Mouse (Mus musculus) kidney, postnatal 0 days (tissue): Measurements from ENCODE around the gene Crk. TPM values are rescaled to one million over a fixed set of nuclear protein-coding genes. Genes with fewer than 3 reads are reported as not detected.

Experiments
- ATAC-seq: fragments of 200-750 bp; cut with Nextera tagmentation; replicated peaks from 2 replicates; pipeline ENCODE4 v1.8.0; 2017; ENCODE audit warnings: low read depth, moderate number of reproducible peaks, moderate TSS enrichment, moderate library complexity; ENCODE audit not compliant: low FRiP score
- DNase-seq: peaks from one replicate; pipeline ENCODE4 v3.0.0-alpha.2; 2016; ENCODE audit warnings: low spot score
- H3K27ac ChIP-seq: fragments of 300-500 bp; sonication (generic); 2 replicates; pipeline ENCODE4 v1.5.1; 2014; ENCODE audit warnings: mild to moderate bottlenecking
- H3K27me3 ChIP-seq: fragments of 300-500 bp; sonication (generic); 2 replicates; pipeline ENCODE4 v1.6.1; 2014; ENCODE audit warnings: low read length, mixed read lengths; ENCODE audit not compliant: insufficient read depth
- H3K36me3 ChIP-seq: fragments of 300-500 bp; sonication (generic); 2 replicates; pipeline ENCODE4 v1.6.1; 2014; ENCODE audit warnings: low read length, mixed read lengths; ENCODE audit not compliant: insufficient read depth
- H3K4me1 ChIP-seq: fragments of 300-500 bp; sonication (generic); replicated peaks from 2 replicates; pipeline ENCODE4 v1.6.1; 2014; ENCODE audit warnings: antibody characterized with exemption, low read length, mixed read lengths; ENCODE audit not compliant: insufficient read depth
- H3K4me2 ChIP-seq: fragments of 300-500 bp; sonication (generic); 2 replicates; pipeline ENCODE4 v1.6.1; 2014; ENCODE audit warnings: mild to moderate bottlenecking, low read length, moderate library complexity, mixed read lengths
- H3K4me3 ChIP-seq: fragments of 300-500 bp; sonication (generic); replicated peaks from 2 replicates; pipeline ENCODE4 v1.5.1; 2014; ENCODE audit warnings: low read depth, low read length
- H3K9ac ChIP-seq: fragments of 300-500 bp; sonication (generic); 2 replicates; pipeline ENCODE4 v1.6.1; 2014; ENCODE audit warnings: low read depth, low read length
- H3K9me3 ChIP-seq: fragments of 300-500 bp; sonication (generic); replicated peaks from 2 replicates; pipeline ENCODE4 v1.6.1; 2016; ENCODE audit warnings: low read length, inconsistent platforms, mixed read lengths
- CTCF ChIP-seq: IDR thresholded peaks from 2 replicates; pipeline ENCODE4 v1.5.1; 2016; ENCODE audit warnings: antibody characterized with exemption, low read depth, mild to moderate bottlenecking, moderate library complexity
- WGBS: fragments of 180-500 bp; shearing (Covaris S2); extraction: QIAGEN DNeasy Blood & Tissue Kit; methylation state at CpG from one replicate; pipeline ENCODE4 v1.1.7; 2014; 5-methylcytosine and 5-hydroxymethylcytosine counted together
- polyA plus RNA-seq: library from polyadenylated mRNA; unstranded; fragments of >200 nt; fragmentation: Nextera tagmentation; extraction: Ambion mirVana; gene quantifications from 2 replicates; pipeline ENCODE4 v1.2.1, GENCODE M21; 2015

The Crk gene
- polyA plus RNA-seq, 1 experiment from 2014 or later = 112 TPM

DNA sequence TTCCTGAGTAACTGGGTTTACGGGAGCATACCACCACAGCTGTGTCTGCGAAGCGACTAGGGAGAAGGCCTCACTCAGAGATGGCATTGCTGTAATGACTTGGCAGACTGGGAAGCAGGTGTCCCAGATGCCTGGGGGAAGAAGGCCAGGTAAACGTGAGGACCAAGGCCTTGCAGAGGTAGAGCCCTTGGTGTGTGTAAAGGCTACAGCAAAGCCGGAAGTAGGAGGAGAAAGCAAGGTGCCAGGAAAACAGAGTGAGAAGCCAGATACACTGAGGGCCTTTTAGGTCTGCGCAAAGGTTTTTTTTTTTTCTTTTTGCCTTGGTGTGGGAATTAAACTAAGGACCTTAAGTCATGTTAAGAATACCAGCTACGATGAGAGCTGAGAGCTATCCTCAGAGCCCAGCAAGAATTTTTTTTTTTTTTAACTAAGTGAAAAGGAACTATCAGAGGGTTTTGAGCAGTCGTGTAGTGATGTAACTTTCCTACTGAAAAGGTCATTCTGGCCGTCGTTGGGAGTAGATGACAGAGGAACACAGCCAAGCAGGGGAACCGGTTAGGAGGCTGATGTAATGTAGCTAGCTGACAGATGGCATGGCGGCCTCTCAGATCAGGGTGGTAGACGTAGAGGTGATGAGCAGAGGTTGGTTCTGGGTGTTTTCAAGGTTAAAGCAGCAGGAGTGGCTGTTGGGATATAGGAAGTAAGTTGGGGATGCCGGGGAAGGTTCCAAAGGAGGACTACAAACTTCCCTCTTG lies 19.9 kb upstream of the Crk start:
- Histone ChIP-seq H3K4me1 (peaks cover 23% of the 10 kb centered on the region), H3K9ac (no peak overlapping the region), H3K4me2 (no peak overlapping the region), H3K27ac (no peak overlapping the region), H3K27me3 (no peaks in the 10 kb centered on the region), H3K36me3 (peaks cover 48% of the 10 kb centered on the region), H3K9me3 (no peaks in the 10 kb centered on the region), H3K4me3 (no peak overlapping the region)
- DNase-seq (no peak), ATAC-seq (no peak)
- 76% methylated on average over 14 of the region's 14 CpGs for WGBS
- no peak for TF ChIP-seq CTCF

DNA sequence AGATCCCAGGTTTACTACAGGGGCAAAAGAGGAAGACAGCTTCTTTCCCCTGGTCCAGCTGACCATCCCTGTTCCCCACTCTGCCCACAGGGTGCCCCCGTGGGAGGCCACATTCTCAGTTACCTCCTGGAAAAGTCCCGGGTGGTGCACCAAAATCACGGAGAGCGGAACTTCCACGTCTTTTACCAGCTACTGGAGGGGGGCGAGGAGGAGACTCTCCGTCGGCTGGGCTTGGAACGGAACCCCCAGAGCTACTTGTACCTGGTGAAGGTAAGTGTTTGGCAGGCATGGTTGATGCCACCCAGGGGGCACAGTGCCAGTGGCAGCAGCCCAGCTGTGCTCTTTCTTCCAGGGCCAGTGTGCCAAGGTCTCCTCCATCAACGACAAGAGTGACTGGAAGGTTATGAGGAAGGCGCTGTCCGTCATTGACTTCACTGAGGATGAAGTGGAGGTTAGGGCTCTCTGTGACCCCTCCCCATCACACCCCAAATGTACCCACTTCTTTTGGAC lies 18.9 kb upstream of the Crk start:
- H3K4me3 ChIP-seq = no peak overlapping the region
- WGBS = 90% methylated on average over 12 of the region's 12 CpGs
- H3K36me3 ChIP-seq = peaks cover 49% of the 10 kb centered on the region

GRCm38 (mm10) chr11:75660941-75661800 lies 17.9 kb upstream of the Crk start:
- no peak overlapping the region for H3K4me3 ChIP-seq
- no peaks in the 10 kb centered on the region for H3K27me3 ChIP-seq
- DNase-seq (no peak), ATAC-seq (no peak)
- TF ChIP-seq CTCF = no peak
- WGBS = 81% methylated on average over 21 of the region's 21 CpGs
- H3K4me2 ChIP-seq = no peak overlapping the region
- no peak overlapping the region for H3K9ac ChIP-seq
- no peak overlapping the region for H3K27ac ChIP-seq
- peaks cover 9% of the 10 kb centered on the region for H3K4me1 ChIP-seq
- peaks cover 60% of the 10 kb centered on the region for H3K36me3 ChIP-seq
- H3K9me3 ChIP-seq = no peaks in the 10 kb centered on the region

More for the DNA sequence above, 18.9 kb upstream of the Crk start:
- no peak for TF ChIP-seq CTCF
- peaks cover 15% of the 10 kb centered on the region for H3K4me1 ChIP-seq
- H3K9ac ChIP-seq = no peak overlapping the region
- H3K27ac ChIP-seq = no peak overlapping the region
- H3K9me3 ChIP-seq = no peaks in the 10 kb centered on the region
- ATAC-seq (no peak), DNase-seq (no peak)
- H3K27me3 ChIP-seq = no peaks in the 10 kb centered on the region
- H3K4me2 ChIP-seq = no peak overlapping the region

DNA sequence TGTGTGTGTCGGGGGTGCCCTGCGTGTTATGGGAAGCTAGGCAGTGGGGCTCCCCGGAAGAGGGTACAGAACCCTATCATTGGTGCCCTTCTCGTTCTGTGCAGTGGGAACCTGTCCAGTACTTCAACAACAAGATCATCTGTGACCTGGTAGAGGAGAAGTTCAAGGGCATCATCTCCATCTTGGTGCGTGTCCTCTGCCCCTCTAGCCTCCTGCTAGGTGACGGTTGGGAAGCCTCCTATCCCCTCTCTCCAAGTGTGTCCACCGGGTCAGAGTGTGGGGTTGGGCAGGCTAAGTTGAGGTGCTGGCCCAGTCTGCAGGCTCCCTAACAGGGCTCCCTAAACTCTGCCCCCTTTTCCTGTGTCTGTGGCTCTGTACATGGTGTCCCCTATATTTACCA lies 16.9 kb upstream of the Crk start:
- Histone ChIP-seq H3K4me1 (no peaks in the 10 kb centered on the region), H3K4me2 (no peak overlapping the region), H3K27ac (no peak overlapping the region), H3K9ac (no peak overlapping the region), H3K27me3 (no peaks in the 10 kb centered on the region), H3K9me3 (no peaks in the 10 kb centered on the region), H3K36me3 (peaks cover 69% of the 10 kb centered on the region), H3K4me3 (no peak overlapping the region)
- no peak for TF ChIP-seq CTCF
- no peak for DNase-seq
- ATAC-seq = no peak
- WGBS = 91% methylated on average over 7 of the region's 7 CpGs

DNA sequence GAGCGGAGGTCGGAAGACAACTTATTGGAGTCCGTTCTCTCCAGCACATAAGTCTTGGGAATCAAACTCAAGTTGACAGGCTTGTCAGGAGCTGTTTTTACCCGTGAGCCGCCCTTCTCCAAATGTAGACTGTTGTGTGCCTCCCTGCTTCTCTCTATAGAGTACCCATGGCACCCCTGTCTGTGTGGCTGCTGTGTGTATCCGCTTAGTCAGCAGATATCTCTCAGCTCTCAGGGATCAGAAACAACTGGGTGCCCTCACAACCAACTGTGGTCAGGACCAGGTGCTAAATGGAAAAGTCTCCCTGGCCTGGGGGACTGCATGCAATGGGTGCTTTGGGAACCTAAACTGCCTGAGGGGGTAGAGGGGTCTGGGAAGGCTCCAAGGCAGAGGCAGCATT lies 12.8 kb upstream of the Crk start:
- Histone ChIP-seq H3K27ac (no peak overlapping the region), H3K36me3 (peaks cover 73% of the 10 kb centered on the region), H3K4me1 (no peaks in the 10 kb centered on the region), H3K4me2 (no peak overlapping the region), H3K9ac (no peak overlapping the region), H3K27me3 (no peaks in the 10 kb centered on the region), H3K4me3 (no peak overlapping the region), H3K9me3 (no peaks in the 10 kb centered on the region)
- ATAC-seq (no peak), DNase-seq (no peak)
- 93% methylated on average over 6 of the region's 6 CpGs for WGBS
- no peak for TF ChIP-seq CTCF

- 93% methylated on average over 3 of the region's 3 CpGs for WGBS
These were observed 10.4 kb upstream of the Crk start for GRCm38 (mm10) chr11:75668621-75669020.

More at GRCm38 (mm10) chr11:75668621-75669020, 10.4 kb upstream of the Crk start:
- no peak for TF ChIP-seq CTCF
- no peaks in the 10 kb centered on the region for H3K9me3 ChIP-seq
- no peak overlapping the region for H3K4me2 ChIP-seq
- no peak overlapping the region for H3K4me3 ChIP-seq
- ATAC-seq (no peak), DNase-seq (no peak)
- no peaks in the 10 kb centered on the region for H3K27me3 ChIP-seq
- peaks cover 77% of the 10 kb centered on the region for H3K36me3 ChIP-seq
- H3K4me1 ChIP-seq = no peaks in the 10 kb centered on the region
- no peak overlapping the region for H3K9ac ChIP-seq
- H3K27ac ChIP-seq = no peak overlapping the region
